Comparison of ENCODE assay signal across 9 mouse cellular contexts in genomic region chr11:58057455-58057854, GRCm38 (mm10). TPM values are rescaled to one million over a fixed set of nuclear protein-coding genes. Genes with fewer than 3 reads are reported as not detected.
DNase-seq lines count a peak whose midpoint lies in the region; ATAC-seq lines count a peak whose summit lies in the region.
"Had no signal": no experiment of that assay in that cellular context is flagged by ENCODE, and none has a peak within 500 bp of the region (broad histone marks: within the 10 kb centered on the region; RNA-seq: fewer than 3 reads in every experiment).

No protein-coding gene starts in this region.

- H3K4me1 ChIP-seq in kidney, embryonic 15.5 days = no peaks in the 10 kb centered on the region
- no peaks in the 10 kb centered on the region for H3K4me1 ChIP-seq in midbrain, embryonic 11.5 days (ENCODE audit: control insufficient read depth, insufficient read depth, low read length)
- H3K4me1 ChIP-seq: midbrain, embryonic 12.5 days had no signal

- H3K27me3 ChIP-seq in kidney, embryonic 15.5 days = no peaks in the 10 kb centered on the region
- no peaks in the 10 kb centered on the region for H3K27me3 ChIP-seq in midbrain, embryonic 11.5 days (ENCODE audit: control insufficient read depth, insufficient read depth, low read length)
- H3K27me3 ChIP-seq: midbrain, embryonic 12.5 days had no signal

- no peak overlapping the region for H3K9ac ChIP-seq in kidney, embryonic 15.5 days
- no peak overlapping the region for H3K9ac ChIP-seq in midbrain, embryonic 11.5 days (ENCODE audit: low read length)
- H3K9ac ChIP-seq: midbrain, embryonic 12.5 days had no signal

- H3K36me3 ChIP-seq in kidney, embryonic 15.5 days = peaks cover 92% of the 10 kb centered on the region
- peaks cover 24% of the 10 kb centered on the region for H3K36me3 ChIP-seq in midbrain, embryonic 11.5 days (ENCODE audit: control insufficient read depth, insufficient read depth, low read length)

- H3K4me3 ChIP-seq in kidney, embryonic 15.5 days (replicated peaks) = no peak overlapping the region
- H3K4me3 ChIP-seq in midbrain, embryonic 11.5 days (ENCODE audit: low read depth, low read length) = no peak overlapping the region
- H3K4me3 ChIP-seq: midbrain, embryonic 12.5 days had no signal

- 61% methylated on average over 6 of the region's 6 CpGs for WGBS in kidney, embryonic 15.5 days
- WGBS in midbrain, embryonic 11.5 days = 61% methylated on average over 6 of the region's 6 CpGs

- ATAC-seq in kidney, embryonic 15.5 days (replicated peaks; ENCODE audit: low FRiP score) = no peak
- no peak for ATAC-seq in midbrain, embryonic 11.5 days (ENCODE audit: low FRiP score)

- H3K4me2 ChIP-seq in kidney, embryonic 15.5 days = no peak overlapping the region
- H3K4me2 ChIP-seq in midbrain, embryonic 11.5 days = no peak overlapping the region
- H3K4me2 ChIP-seq: midbrain, embryonic 12.5 days had no signal

- intact Hi-C loops in left cerebral cortex, postnatal 14 days (cut with DNase I) = loop anchor here (2.0 to 5.0 kb wide), 2 partner anchors 40 to 107 kb away; no protein-coding TSS in a partner anchor

- DNase-seq in kidney, adult 8-10 months = peak; percentile 15 to 36
- DNase-seq in ES-CJ7 (ENCODE audit: low read depth, low spot score) = peak; percentile 51
- DNase-seq in adrenal gland, postnatal 14 days = peak; percentile 66
- DNase-seq in forelimb bud, embryonic 11.5 days (ENCODE audit: low read depth, low spot score) = peak; percentile 14
- DNase-seq in left cerebral cortex, postnatal 14 days (ENCODE audit: low spot score in 2 of 2) = peak; percentile 70 to 74
- DNase-seq in retina, postnatal 1 day = peak; percentile 51
- DNase-seq in midbrain, embryonic 11.5 days (ENCODE audit: low spot score, missing footprints) = no peak

- H3K27ac ChIP-seq in kidney, embryonic 15.5 days = no peak overlapping the region
- H3K27ac ChIP-seq in midbrain, embryonic 11.5 days (ENCODE audit: low read depth, low read length) = no peak overlapping the region
- H3K27ac ChIP-seq: midbrain, embryonic 12.5 days had no signal

- no peaks in the 10 kb centered on the region for H3K9me3 ChIP-seq in kidney, embryonic 15.5 days (replicated peaks)
- H3K9me3 ChIP-seq in midbrain, embryonic 11.5 days (ENCODE audit: control insufficient read depth, low read length) = no peaks in the 10 kb centered on the region

RNA-seq across cellular contexts. Expression of gene Gm12248, which starts 35.5 kb away (rescaled TPM):
- polyA plus RNA-seq in kidney, embryonic 15.5 days (2015; fragmentation: Nextera tagmentation; extraction: Ambion mirVana) = 0.21 TPM in 1 of 2 replicates, not detected in the other
- 0.26 and 0.30 TPM in 2 replicates for total RNA-seq in adrenal gland, postnatal 14 days (2021)
- total RNA-seq in left cerebral cortex, postnatal 14 days (2021) = not detected
- not detected in 2 replicates for polyA plus RNA-seq in midbrain, embryonic 11.5 days (2014; fragmentation: Nextera tagmentation; extraction: Ambion mirVana)
- polyA plus RNA-seq: midbrain, embryonic 12.5 days had no signal

RNA-seq across cellular contexts. Expression of gene Cnot8, which starts 46.5 kb away (rescaled TPM):
- polyA plus RNA-seq in kidney, embryonic 15.5 days (2015; fragmentation: Nextera tagmentation; extraction: Ambion mirVana) = 85.7 and 89.9 TPM in 2 replicates
- 45.4 and 49.8 TPM in 2 replicates for total RNA-seq in adrenal gland, postnatal 14 days (2021)
- total RNA-seq in left cerebral cortex, postnatal 14 days (2021) = 10 to 100 TPM; 52.1 to 54.3 TPM
- polyA plus RNA-seq in midbrain, embryonic 11.5 days (2014; fragmentation: Nextera tagmentation; extraction: Ambion mirVana) = 110 and 113 TPM in 2 replicates

RNA-seq across cellular contexts. Expression of gene Larp1, which starts 48.6 kb away (rescaled TPM):
- polyA plus RNA-seq in kidney, embryonic 15.5 days (2015; fragmentation: Nextera tagmentation; extraction: Ambion mirVana) = 17.7 and 19.3 TPM in 2 replicates
- total RNA-seq in adrenal gland, postnatal 14 days (2021) = 95.5 and 95.9 TPM in 2 replicates
- 10 to 100 TPM; 86.2 to 86.3 TPM for total RNA-seq in left cerebral cortex, postnatal 14 days (2021)
- 13.9 and 14.0 TPM in 2 replicates for polyA plus RNA-seq in midbrain, embryonic 11.5 days (2014; fragmentation: Nextera tagmentation; extraction: Ambion mirVana)
